Mouse (Mus musculus) layer of hippocampus, adult 8-10 months (tissue): ENCODE data around the gene Cops2. TPM values are rescaled to one million over a fixed set of nuclear protein-coding genes. Genes with fewer than 3 reads are reported as not detected.

Experiments used
- DNase-seq, 2 experiments: peaks; one replicate each; pipeline ENCODE4 v3.0.0; 2022; ENCODE audit warnings: low spot score in 2 of 2
- total RNA-seq, 4 experiments: library from RNA; stranded (reverse); gene quantifications; 2 replicates each; pipeline ENCODE4 v1.2.4; 2022

Cops2 gene
- 100 to 1,000 TPM in 3 of 4 experiments, 10 to 100 TPM in 1; 95.0 to 114 (median 109) TPM for total RNA-seq

DNA sequence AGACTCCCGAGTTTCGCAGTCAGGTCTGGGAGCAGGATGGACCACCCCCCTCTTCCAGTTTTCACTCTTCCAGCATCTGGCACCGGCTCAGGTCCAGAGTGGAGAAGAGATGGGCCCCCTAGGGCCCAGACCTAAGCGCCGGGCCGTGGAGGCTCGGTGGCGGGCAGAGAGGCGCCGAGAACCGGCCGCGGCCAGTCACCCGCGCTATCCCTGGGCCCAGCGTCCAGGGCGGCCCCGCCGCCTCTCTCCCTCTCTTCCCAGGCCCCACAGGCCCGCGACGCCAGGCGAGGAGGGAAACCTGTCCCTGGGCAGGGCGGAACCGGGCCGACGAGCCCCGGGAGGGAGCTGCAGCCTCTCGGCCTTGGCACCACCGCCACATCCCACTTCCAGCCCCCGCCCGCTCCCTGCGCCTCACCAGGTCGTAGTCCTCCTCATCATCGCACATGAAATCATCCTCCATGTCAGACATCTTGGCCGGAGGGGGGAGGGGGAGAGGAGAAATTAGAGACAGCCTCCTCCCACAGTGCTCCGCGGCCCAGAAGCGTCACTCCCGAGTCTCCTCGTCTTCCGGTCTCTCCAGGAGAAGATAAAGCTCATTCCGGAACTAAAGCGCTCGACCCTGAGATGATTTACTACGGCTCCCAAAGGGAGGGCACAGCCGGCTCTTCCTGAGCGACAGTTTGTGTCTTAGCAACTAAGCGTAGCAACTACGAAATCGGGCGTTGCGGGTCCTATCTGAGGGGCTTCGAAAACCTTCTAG is at the start of gene Cops2, which contains the start of gene Galk2:
Gene Cops2 (minus strand): TSS at position 619 of the 760 bp plus-strand sequence.
Gene Galk2 (plus strand): TSS at position 589 of the 760 bp plus-strand sequence.
- peak; percentile 95 for DNase-seq

DNA sequence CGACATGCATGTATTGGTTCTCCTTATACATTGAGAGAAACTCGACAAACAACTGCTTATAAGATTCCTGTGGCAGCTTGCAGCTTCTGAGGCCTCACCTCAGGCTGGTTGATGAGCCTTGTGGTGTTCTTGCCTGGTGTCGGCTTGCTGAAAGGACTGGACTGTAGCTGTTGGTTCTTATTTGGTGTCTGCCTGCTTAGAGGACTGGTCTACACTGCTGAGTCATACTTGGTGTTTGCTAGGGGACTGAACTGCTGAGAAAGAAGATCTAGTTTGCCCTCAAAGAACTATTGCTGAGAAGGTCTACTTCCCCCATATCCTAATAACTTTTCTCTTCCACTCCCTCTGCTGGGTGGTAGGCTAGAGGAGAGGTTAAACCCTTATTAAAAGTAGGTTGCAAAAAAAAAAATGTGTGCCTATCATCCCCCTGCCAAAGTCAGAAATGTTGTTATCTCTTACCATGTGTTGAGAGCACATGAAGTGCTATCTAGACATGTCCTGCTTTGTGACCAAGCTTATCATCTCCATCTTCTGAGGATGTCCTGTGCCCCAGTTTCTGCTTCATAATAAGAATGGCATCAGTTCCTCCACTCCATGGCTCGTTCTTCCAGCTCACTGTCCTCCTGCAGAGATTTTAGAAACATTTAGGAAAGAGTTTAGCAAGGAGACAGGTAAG is 48.8 kb upstream of the Cops2 start:
- no peak for DNase-seq

DNA sequence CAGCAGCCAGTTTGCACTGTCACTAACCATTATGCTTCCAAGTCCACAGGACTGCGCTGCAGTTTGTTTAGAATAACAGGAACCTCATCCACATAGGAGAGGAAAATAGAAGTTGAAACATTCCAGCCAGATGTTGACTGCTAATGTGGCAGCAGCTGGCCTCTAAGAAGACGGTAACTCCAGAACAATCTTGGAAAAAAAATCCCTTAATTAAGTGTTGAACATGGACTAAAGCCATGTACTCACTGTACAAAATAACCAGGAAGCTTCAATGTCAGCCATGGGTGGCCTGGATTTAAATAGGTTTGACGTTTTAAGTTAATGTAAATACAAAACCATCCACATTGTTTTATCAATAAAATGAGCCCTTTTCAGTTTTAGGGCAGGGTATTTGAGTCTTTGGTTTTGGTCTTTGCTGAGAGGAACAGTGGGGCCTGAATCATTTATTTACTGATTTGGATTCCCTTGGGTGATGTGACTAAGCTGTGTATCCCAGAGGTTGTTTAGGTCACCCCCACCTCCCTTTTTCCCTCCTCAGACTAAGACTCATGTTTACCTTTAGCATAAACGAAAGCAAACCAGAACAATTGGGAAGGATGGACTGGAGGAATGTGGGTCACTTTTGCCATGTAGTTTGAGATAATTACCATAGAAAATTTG is 47.6 kb upstream of the Cops2 start:
- DNase-seq = no peak

DNA sequence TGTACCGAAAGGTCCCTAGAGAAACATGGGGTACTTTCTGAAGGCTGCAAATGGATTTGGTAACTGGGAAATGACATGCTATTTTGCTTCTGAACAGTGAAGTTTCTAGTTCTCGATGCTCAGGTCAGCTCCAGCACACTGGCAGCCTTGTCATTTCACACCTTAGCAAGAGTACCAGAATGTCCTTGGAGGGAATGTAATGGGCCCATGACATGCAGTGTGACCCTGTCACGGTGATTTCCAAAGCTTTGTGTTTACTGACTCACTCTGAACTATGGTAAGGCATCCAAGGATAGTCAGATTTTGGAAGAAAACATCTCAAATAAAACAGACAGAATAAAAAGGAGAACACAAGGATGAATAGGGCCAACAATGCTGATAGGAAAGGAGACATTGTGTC is 42.5 kb upstream of the Cops2 start:
- DNase-seq = no peak

DNA sequence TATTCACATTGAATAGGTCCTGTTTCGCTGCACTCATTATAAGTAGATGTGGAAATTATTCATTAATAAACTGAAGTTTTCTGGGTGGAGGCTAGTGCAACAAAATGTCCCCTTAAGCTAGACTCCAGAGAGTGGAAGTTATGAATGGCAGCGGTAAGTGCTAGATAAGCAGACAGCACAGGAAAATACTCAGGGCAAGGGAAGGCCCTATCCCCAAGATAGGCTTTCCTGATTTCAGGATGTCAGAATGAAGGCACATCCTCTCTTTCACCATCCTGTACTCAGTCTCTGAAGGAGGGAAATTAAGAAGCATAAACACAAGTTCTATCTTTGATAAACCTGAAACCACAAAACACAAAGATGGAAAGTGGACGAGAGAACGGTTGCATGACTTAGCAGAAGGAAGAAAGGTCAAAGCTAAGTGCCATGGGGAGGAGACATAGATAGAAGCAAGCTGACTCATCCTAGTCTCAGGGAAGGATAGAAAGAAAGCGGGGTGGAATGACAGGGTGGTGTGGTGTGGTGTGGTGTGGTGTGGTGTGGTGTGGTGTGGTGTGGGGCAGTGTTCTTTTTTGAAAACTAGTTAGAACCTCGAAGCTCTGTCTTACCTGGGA is 42.0 kb upstream of the Cops2 start:
- no peak for DNase-seq

DNA sequence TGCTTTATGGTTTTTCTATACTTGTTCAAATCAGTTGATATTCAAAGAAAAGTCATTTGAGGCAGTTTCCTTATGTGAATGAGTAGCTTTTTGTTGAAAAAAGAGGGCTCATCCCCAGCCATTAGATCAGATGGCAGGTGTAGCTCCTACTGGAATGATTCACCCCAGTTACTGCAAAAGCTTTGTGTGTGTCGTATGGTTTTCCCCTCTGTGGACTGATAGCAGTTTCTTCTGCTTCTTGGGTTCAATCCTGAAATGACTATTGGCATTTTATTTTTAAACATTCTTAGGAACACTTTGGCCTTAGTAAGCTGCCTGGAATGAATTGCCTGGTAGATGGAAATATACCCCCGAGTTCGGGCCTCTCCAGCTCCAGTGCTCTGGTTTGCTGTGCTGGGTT is 37.4 kb upstream of the Cops2 start:
- DNase-seq = no peak

DNA sequence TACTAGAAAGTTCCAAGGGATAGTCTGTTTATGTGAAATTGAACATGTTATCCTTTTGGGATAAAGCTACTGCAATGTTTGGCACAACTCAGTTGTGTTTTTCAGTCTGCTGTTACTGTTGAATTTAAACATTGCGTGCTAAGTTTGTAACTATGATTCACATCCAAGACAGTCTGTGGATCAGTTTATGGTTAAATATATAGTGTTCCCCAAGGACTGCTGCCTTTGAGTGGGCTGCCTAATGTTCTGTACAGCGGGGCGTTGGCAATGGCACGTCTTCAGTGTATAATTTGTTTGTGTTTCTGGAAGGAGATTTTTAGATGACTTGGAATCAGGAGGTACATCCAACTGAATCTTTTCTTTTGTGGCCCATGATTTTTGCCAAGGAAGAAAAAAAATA is 36.2 kb upstream of the Cops2 start:
- no peak for DNase-seq

DNA sequence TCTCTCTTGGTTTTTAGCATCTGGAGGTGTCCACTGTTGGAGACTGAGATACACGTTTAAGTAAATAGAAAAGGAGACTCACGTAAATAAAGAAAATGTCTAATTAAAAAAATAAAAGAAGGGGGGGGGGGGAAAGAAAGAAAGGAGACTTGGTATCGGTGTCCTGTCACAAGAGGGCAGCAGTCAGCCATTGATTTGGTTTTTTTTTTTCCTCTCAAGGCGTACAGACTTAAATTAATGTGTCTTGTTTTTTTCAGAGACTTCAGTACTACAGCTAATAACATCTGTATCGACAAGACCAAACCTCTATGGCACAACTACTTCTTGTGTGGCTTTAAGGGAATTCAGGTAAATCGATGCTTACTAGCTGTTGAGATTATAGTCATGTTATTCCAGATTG is 34.2 kb upstream of the Cops2 start:
- DNase-seq = peak in 1 of 2 experiments; percentile 17

DNA sequence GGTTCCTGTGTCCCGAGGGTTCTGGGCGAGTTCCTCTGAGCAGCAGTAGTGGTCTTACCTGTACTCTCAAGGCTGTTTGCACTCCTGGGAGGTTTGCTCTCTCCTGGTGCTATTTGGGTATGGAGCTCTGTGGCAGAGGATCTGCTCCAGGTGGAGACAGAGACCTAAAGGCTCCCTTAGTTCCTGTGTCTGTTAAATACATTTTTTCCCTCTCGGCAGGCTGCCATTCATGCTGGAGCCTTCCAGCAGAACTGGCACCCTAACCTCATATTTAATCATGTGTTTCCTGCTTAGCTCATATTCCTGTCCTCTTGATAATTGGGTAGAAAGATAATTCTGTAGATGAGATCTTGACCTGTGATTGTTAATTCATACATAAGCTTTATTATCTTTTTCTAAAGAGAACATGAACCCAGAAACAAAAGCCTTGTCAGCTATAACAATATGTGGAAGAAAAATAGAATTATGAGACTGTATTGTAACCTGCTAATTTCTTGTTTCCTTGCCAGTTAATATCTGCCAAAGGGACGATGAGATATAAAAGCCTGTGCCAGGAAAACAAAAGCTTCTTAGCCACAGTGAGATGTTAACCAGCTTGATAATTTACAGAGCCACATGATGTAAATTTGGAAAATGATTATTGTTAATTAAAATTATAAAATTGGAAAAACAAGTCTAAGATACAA is 27.1 kb upstream of the Cops2 start:
- no peak for DNase-seq

DNA sequence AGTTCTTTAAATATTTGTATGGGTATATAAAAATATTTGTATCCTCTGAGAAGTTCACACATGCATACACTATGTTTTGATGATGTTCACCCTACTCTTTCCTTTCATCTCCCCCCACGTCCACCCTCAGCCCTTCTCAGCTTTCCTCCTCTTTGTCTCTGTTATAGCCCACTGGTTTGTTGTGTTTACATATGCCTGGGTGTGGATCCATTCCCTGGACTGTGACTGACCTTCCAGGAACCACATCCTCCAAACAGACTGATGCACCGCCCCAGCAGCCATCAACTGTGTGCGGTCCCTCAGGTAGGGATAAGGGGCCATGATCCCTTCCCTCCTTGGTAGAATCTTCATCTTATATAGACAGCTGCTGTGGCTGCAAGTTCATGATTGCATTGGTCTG is 11.2 kb upstream of the Cops2 start:
- DNase-seq = no peak

DNA sequence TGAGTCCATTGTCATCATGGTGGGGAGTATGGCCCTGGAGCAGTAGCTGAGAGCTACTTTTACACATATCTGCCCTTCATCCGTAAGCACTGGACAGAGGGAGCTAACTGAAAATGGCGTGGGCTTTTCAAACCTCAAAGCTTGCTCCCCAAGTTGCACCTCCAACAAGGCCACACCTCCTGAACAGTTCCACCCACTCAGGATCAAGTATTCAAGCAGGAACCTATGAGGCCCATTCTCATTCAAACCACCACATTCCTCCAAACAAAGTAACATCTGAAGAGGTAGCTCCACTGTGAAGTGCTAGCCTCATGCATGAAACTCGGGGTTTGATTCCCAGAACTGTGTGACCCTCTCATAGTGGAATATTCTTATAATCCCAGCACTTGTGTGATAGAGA is 9.4 kb upstream of the Cops2 start:
- DNase-seq = no peak

DNA sequence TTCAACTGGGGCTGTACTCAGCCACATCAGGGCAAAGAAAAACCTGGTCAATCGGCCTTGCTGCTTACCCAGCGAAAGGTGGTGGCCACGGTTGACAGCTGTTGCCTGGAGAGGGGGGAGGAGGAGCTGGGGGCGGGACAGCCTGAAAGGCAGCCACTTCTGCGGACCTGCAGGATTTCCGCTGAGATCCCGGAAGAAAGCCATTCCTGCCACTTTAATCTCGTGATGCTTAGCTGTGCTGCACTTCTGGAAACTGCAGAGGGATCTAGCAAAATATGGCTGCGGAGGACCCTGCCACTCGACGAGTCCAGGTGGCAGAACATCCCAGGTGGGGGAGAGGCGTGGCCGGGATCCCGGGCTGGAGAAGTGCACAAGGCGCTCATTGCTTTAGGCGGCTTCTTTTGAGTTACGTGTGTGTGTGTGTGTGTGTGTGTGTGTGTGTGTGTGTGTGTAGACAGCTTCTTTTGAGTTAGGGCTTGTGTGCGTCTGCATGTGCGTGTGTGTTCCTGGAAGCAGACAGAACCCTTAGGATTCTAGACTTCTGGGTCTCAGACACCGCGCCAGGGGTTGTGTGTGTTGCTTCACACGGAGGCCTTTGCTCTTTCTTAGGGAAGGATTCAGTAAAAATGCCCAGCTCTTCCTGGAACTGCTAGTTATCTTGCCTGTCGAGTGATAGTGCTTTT is 7.3 kb upstream of the Cops2 start:
- peak; percentile 33 to 34 for DNase-seq

DNA sequence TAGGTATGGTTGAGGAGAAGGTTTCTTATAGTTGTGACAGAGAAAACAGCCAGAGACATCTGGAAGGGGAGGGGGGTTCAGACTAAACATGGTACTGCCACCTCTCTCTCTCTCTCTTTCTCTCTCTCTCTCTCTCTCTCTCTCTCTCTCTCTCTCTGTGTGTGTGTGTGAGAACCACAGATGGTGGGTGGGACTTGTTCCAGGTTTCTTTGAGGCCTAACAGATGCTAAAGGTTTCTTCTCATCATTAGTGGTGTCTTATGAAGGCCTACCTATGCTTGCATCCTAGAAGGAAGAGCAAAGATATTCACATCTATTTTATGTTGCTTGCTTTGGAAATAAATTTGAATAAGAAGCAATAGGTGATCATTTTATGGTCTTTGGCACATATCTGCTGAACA is 6.6 kb upstream of the Cops2 start:
- DNase-seq = no peak

DNA sequence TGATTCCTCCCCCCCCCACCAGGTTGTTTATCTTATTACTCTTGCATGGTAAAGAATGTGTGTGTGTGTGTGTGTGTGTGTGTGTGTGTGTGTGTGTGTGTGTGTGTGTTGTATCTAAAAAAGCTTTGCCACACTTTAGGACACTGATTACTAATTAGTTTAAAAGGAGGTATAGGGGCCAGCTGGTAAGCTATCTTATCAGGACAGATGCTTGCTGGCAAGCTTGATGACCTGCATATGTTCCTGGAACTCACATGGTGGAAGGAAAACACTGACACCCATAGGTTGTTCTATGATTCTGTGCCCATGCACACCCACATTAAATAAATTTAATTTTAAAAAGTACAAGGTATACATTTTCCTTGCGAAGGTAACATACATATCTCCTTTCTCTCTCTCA is 5.6 kb upstream of the Cops2 start:
- no peak for DNase-seq

DNA sequence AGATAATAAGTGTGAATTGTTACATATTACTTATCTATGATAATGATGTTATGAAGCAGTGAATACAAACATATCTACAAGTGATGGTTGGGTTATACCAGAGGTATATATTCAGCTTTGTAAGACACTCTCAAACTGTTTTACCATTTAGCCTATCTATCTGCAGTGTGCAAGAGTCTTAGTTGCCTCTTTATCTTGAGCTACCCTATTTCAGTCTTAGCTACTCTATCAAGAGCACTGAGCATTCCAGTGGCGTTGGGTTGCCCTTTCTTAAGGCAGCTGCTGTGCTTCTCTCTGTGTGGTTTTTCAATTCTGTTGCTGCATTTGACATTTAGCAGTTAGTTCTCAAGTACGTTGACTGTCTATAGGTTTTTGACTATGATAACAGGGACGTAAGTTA is 4.9 kb upstream of the Cops2 start:
- DNase-seq = no peak

DNA sequence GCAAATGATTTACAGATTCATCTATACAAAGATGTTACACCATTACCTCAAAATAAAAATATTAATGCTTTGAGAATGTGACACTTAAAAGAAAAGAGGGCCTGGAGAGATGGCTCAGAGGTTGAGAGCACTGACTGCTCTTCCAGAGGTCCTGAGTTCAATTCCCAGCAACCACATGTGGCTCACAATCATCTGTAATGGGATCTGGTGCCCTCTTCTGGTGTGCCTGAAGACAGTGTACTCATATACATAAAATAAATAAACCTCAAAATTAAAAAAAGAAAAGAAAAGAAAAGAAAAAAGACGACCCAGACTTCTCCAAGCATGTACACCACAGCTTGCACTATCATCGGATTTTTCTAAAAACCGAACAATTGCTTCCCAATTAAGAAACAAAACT is 1.2 kb downstream of the Cops2 start:
- DNase-seq = no peak

DNA sequence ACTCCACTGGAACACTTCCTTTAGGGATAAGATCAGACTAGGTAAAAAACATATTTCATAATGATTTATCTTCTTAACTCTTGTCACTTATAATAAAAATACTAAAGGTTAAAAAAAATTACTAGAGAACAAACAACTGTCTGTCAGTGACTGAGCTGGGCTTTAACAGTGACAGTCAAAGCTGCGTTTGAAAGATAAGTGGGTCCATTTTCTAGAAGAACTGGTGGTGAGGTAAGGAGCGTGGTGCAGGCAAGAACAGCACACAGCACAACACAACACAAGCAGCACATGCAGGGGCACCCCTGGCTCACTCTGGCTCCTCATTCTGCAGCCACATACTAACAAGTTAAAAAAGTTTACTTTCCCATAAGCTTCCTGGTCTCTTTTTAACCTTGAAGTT is 7.7 kb downstream of the Cops2 start:
- no peak for DNase-seq

DNA sequence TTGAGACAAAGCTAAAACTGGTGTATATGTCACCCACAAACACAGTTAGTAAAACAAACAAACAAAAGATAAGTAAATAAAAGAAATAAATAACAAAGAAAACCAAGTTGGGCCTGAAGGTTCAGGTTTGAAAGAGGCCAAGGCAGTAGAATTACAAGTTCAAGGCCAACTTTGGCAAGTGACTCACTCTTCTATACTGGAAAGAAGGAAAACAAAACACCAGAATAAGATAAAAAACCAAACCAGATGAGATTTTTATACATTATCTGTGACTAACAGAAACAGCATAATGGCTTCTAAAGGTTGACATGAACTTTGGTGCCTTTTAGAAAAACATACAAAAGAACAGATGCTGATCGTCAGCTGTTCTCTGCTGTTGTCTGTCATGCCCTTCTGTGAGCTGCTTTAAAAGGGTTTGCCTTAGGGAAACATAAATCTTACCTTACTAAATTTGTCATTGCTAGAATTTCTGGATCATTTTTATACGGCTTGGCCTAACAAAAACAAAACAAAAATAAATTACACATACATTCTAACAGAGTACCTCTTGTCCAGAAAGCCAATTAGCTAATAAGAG is 20.1 kb downstream of the Cops2 start:
- no peak for DNase-seq

DNA sequence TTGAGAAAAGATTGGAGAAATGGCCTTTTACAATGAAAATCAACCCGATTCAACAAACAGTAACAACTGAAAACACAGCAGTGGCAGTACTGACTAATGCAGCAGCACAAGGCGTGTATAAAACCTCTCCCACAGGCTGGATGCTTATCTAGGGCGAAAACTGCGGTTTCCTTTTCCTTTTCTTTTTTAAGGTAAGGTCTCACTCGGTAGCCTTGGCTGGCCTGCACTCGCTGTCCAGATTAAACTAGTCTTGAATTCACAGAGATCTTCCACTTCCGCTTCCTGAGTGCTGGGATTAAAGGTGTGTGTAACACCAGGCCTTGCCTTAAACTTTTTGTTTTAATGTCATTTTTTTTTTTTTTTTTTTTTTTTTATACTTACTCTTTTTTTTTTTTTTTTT is 20.8 kb downstream of the Cops2 start:
- no peak for DNase-seq

DNA sequence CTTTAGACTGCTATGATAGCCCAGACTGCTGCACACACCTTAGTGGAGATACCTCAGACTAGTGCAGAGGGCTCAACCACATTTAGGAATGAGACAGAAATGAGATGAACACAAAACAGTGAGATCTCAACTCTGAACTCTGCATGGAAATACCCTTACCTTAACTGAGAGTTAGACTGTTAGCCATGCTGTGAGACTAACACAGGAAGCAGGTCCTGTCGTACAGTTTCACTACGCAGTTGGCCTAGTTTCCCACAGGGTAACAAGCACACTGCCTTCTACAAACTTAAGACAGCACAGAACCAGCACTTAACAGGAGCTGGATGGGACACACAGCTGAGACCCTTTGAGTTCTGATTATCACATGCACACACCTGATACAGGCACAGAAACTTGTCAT is 29.0 kb downstream of the Cops2 start:
- DNase-seq = no peak

DNA sequence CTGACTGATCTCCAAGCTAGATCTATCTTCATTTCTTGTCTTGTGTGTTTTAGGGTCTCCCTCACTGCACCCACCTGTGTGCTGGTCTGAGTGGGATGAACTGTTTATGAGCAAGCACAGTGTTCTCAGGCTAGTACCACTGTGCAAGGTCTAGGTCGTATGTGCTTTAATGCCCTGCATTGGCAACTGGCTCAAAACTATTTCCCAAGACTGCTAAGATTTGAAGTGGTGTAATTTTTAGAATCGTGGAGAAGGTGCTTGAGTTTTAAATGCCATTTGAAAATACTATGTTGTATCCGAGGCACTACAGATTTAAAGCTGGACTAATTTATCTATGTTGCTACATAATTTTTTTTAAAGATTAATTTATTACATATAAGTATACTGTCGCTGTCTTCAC is 31.0 kb downstream of the Cops2 start:
- no peak for DNase-seq
